Mouse (Mus musculus) stomach, embryonic 14.5 days (tissue): ENCODE data around the gene Asl. TPM values are rescaled to one million over a fixed set of nuclear protein-coding genes. Genes with fewer than 3 reads are reported as not detected.

Source experiments
- ATAC-seq: fragments of 200-750 bp; cut with Nextera tagmentation; 2 replicates; pipeline ENCODE4 v1.8.0; 2017; ENCODE audit warnings: low read depth, moderate TSS enrichment; ENCODE audit not compliant: insufficient number of reproducible peaks, insufficient read depth, low FRiP score
- H3K27ac ChIP-seq: fragments of 300-500 bp; sonication (generic); 2 replicates; pipeline ENCODE4 v1.5.1; 2014; ENCODE audit warnings: mild to moderate bottlenecking, low read length, moderate library complexity, mixed read lengths
- H3K27me3 ChIP-seq: fragments of 300-500 bp; sonication (generic); 2 replicates; pipeline ENCODE4 v1.6.1; 2014; ENCODE audit warnings: low read length, control low read depth, mixed read lengths; ENCODE audit not compliant: control insufficient read depth, insufficient read depth
- H3K36me3 ChIP-seq: fragments of 300-500 bp; sonication (generic); 2 replicates; pipeline ENCODE4 v1.6.1; 2014; ENCODE audit warnings: mild to moderate bottlenecking, control low read depth, low read length, moderate library complexity, mixed read lengths; ENCODE audit not compliant: control insufficient read depth, insufficient read depth
- H3K4me1 ChIP-seq: fragments of 300-500 bp; sonication (generic); 2 replicates; pipeline ENCODE4 v1.6.1; 2014; ENCODE audit warnings: low read length, control low read depth, mixed read lengths; ENCODE audit not compliant: control insufficient read depth, insufficient read depth
- H3K4me2 ChIP-seq: fragments of 300-500 bp; sonication (generic); replicated peaks from 2 replicates; pipeline ENCODE4 v1.6.1; 2014; ENCODE audit warnings: low read depth, low read length, control low read depth
- H3K4me3 ChIP-seq: fragments of 300-500 bp; sonication (generic); 2 replicates; pipeline ENCODE4 v1.5.1; 2014; ENCODE audit warnings: low read depth, low read length, control low read depth
- H3K9ac ChIP-seq: fragments of 300-500 bp; sonication (generic); replicated peaks from 2 replicates; pipeline ENCODE4 v1.6.1; 2014; ENCODE audit warnings: low read depth, mild to moderate bottlenecking, control low read depth, low read length, moderate library complexity, mixed read lengths
- H3K9me3 ChIP-seq: fragments of 300-500 bp; sonication (generic); 2 replicates; pipeline ENCODE4 v1.6.1; 2016; ENCODE audit warnings: low read depth, low read length, control low read depth; ENCODE audit not compliant: control insufficient read depth
- WGBS: fragments of 180-500 bp; shearing (Covaris S2); extraction: QIAGEN DNeasy Blood & Tissue Kit; methylation state at CpG from one replicate; pipeline ENCODE4 v1.1.7; 2014; 5-methylcytosine and 5-hydroxymethylcytosine counted together
- polyA plus RNA-seq: library from polyadenylated mRNA; unstranded; fragments of >200 nt; fragmentation: Nextera tagmentation; extraction: Ambion mirVana; gene quantifications from 2 replicates; pipeline ENCODE4 v1.2.1, GENCODE M21; 2014

Asl gene
- polyA plus RNA-seq, 1 experiment from 2014 or later = 35.1 TPM

DNA sequence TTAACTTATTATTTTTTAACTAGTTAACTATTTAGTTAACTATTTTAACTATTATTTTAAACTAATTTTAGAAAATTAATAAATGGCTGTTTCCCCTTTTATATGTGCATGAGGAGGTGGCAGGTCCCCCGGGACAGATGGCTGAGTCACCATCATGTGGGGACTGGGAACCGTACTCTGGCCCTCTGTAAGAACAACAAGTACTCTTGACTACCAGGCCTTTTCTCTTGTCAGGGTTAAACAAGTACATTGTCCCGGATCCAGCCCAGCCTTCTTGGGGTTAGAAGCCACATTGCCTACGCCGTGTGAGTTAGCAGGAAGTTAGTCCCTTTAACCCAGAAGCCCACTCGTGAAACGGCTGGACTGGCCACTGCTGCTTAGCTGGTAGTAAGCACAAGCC, 34.1 kb downstream of the Asl start:
- Histone ChIP-seq H3K27me3 (no peaks in the 10 kb centered on the region), H3K9me3 (no peaks in the 10 kb centered on the region), H3K4me1 (no peaks in the 10 kb centered on the region), H3K27ac (no peak overlapping the region), H3K36me3 (peaks cover 10% of the 10 kb centered on the region; the same call in 1 of the 2 replicates), H3K9ac (no peak overlapping the region), H3K4me3 (no peak overlapping the region), H3K4me2 (no peak overlapping the region)
- 93% methylated on average over 7 of the region's 7 CpGs for WGBS
- no peak for ATAC-seq

DNA sequence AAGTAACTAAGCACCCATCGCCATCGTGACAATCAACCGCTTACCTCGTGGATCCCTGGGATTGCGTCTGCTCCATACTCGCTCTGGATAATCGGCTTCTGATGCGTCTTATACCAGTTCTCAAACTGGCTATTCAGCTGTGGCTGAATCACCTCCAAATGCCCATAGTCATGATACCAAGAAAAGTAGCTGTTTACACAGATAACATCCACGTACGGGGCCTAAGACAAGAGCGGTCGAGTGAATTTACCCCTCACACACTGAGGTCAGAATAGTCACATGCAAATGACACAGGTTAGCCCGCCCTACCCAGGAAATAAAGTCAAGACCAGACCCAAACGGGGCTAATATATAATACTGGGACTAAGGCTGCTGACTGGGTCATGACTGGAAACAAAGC, 35.7 kb downstream of the Asl start:
- ATAC-seq = no peak
- H3K27ac ChIP-seq = no peak overlapping the region
- H3K9ac ChIP-seq = no peak overlapping the region
- H3K36me3 ChIP-seq = peaks cover 12% of the 10 kb centered on the region
- H3K9me3 ChIP-seq = no peaks in the 10 kb centered on the region
- WGBS = 92% methylated on average over 14 of the region's 14 CpGs
- H3K4me2 ChIP-seq = no peak overlapping the region
- no peaks in the 10 kb centered on the region for H3K4me1 ChIP-seq
- no peak overlapping the region for H3K4me3 ChIP-seq
- H3K27me3 ChIP-seq = no peaks in the 10 kb centered on the region

DNA sequence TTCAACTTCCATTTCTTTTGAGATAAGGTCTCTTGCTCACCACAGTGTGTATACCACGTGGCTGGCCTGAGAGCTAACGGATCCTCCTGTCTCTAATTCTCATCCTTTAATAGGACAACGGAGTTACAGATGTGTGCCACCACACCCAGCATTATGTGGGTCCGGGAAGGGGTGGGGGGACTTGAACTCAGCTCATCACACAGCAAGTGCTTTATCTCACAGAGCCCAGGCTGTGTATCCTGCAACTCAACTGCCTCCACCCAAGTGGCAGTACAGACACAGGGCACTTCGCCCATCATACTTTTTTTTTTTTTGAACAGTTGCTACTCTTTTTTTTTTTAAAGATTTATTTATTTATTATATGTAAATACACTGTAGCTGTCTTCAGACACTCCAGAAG, 37.1 kb downstream of the Asl start:
- peak; percentile 65; the same call in 1 of the 2 replicates for ATAC-seq
- no peak overlapping the region for H3K27ac ChIP-seq
- H3K4me3 ChIP-seq = no peak overlapping the region

DNA sequence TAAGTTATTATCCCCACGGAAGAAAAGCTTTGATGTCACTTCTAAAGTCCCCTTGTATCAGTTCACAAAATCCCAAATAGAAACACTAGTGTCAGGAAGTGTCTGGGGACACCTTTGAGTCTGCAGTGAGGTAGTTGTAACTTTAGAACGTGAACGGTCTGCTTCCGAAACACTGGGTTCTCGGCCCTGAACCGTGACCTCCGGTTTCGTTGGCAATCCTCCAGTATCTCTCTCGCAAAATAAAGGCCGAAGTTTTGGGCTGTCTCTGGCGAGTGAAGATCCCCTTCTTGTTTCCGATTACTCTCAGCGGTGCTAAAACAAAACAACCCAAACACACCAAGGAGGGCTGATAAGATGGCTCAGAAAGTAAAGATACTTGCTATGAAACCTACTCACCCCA, 39.7 kb downstream of the Asl start:
- Histone ChIP-seq H3K4me1 (no peaks in the 10 kb centered on the region), H3K9ac (no peak overlapping the region), H3K9me3 (no peaks in the 10 kb centered on the region), H3K4me3 (no peak overlapping the region), H3K4me2 (no peak overlapping the region), H3K27me3 (no peaks in the 10 kb centered on the region), H3K36me3 (peaks cover 2% of the 10 kb centered on the region), H3K27ac (no peak overlapping the region)
- ATAC-seq = no peak
- 83% methylated on average over 13 of the region's 13 CpGs for WGBS

More for the DNA sequence above, 37.1 kb downstream of the Asl start:
- WGBS = 90% methylated on average over 5 of the region's 5 CpGs
- H3K27me3 ChIP-seq = no peaks in the 10 kb centered on the region
- no peaks in the 10 kb centered on the region for H3K4me1 ChIP-seq
- no peak overlapping the region for H3K9ac ChIP-seq
- peaks cover 5% of the 10 kb centered on the region for H3K36me3 ChIP-seq
- no peak overlapping the region for H3K4me2 ChIP-seq
- H3K9me3 ChIP-seq = no peaks in the 10 kb centered on the region

DNA sequence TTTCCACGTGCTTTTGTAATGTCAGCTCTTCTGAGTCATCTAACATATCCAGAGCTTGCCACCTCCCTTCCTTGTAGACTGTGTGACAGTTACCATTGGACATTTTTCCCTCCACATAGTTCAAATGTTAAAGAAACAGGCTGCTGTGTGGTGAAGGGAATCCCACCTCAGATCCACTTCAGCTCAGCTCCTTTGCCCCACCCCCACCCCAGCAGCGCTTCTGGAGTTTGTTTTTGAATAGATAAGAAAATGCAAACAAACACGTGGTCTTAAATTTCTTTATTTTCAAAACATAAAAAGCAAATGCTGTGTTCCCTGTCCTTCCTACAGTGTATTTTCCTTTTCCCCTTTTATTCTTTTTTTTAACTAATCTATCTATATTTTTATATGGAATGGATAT, 48.8 kb downstream of the Asl start:
- Histone ChIP-seq H3K9ac (no peak overlapping the region), H3K4me1 (no peaks in the 10 kb centered on the region), H3K27me3 (no peaks in the 10 kb centered on the region), H3K4me3 (no peak overlapping the region), H3K36me3 (peaks cover 10% of the 10 kb centered on the region; the same call in 1 of the 2 replicates), H3K27ac (no peak overlapping the region), H3K9me3 (no peaks in the 10 kb centered on the region), H3K4me2 (no peak overlapping the region)
- WGBS = 54% methylated on average over 3 of the region's 3 CpGs
- no peak for ATAC-seq

DNA sequence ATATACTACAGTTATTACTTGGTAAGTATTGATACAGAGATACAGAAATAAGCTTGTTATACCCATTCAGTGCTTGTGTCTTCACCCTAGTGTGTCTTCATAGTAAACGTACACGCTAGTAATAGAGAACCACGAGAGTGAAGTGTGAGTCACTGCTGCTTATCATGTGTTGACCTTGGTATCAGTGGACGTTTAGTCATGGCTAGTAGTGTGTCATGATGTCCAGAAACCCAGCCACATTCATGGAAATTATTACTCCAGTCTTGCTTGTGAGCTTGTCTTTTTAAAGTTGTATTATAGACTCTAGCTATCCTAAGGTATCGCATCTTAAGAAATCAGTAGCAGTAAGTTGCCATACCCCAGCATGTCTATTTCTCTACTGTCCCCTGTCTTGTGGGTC, 50.4 kb downstream of the Asl start:
- H3K27ac ChIP-seq = no peak overlapping the region
- peaks cover 8% of the 10 kb centered on the region; the same call in 1 of the 2 replicates for H3K36me3 ChIP-seq
- H3K4me1 ChIP-seq = no peaks in the 10 kb centered on the region
- no peak overlapping the region for H3K9ac ChIP-seq
- H3K4me2 ChIP-seq = no peak overlapping the region
- no peak for ATAC-seq
- no peak overlapping the region for H3K4me3 ChIP-seq
- H3K27me3 ChIP-seq = no peaks in the 10 kb centered on the region
- H3K9me3 ChIP-seq = no peaks in the 10 kb centered on the region
- WGBS = 84% methylated on average over 5 of the region's 5 CpGs

DNA sequence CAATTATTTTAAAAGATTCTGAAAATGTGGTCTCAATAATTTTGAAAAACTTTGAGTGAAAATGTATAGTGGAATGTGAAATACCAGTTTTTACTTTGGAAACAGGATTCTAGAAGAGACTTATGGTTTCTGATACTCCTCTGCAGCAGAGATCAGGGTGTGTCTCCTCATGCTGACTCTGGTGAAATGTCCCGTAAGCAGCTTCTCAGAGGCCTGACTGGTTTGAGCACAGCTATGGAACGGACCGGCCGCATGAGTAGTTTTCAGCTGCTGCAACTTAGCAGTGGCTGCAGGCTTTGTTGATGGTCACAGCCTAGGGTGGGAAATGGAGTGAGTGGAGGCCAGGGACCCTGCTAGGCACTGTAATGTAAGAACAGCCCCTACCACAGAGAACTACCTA, 51.3 kb downstream of the Asl start:
- WGBS = 82% methylated on average over 4 of the region's 4 CpGs
- H3K36me3 ChIP-seq = no peaks in the 10 kb centered on the region
- no peaks in the 10 kb centered on the region for H3K4me1 ChIP-seq
- ATAC-seq = no peak
- no peak overlapping the region for H3K4me2 ChIP-seq
- no peaks in the 10 kb centered on the region for H3K27me3 ChIP-seq
- no peak overlapping the region for H3K9ac ChIP-seq
- no peak overlapping the region for H3K27ac ChIP-seq
- H3K9me3 ChIP-seq = no peaks in the 10 kb centered on the region
- no peak overlapping the region for H3K4me3 ChIP-seq

DNA sequence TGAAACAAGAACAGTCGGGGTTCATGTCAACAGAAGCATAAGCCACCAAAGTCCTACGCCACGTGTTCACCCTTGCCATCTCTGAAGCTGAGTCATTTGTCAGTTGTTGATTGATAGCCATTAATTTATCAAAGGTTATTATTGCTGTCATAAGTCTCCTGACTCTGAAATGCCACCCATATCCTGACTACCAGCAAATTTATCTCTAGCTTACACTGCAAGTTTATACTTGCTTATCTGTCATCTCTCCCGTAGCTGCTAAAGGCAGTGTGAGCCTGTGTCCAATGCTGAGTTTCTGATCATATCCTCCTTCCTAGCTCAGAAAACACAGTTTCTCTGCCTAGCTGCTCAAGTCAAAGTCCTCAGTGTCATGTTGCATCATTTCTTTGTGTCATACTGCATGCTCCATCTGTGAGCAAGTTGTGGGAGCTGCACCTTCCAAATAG, 54.2 kb downstream of the Asl start:
- H3K27ac ChIP-seq = no peak overlapping the region
- no peak overlapping the region for H3K4me3 ChIP-seq
- H3K36me3 ChIP-seq = no peaks in the 10 kb centered on the region
- H3K27me3 ChIP-seq = no peaks in the 10 kb centered on the region
- whole genome bisulfite sequencing = 57% methylated on average over 4 of the region's 4 CpGs
- H3K4me1 ChIP-seq = no peaks in the 10 kb centered on the region
- peak; percentile 23; the same call in 1 of the 2 replicates for ATAC-seq
- H3K4me2 ChIP-seq = no peak overlapping the region
- H3K9ac ChIP-seq = no peak overlapping the region
- no peaks in the 10 kb centered on the region for H3K9me3 ChIP-seq

DNA sequence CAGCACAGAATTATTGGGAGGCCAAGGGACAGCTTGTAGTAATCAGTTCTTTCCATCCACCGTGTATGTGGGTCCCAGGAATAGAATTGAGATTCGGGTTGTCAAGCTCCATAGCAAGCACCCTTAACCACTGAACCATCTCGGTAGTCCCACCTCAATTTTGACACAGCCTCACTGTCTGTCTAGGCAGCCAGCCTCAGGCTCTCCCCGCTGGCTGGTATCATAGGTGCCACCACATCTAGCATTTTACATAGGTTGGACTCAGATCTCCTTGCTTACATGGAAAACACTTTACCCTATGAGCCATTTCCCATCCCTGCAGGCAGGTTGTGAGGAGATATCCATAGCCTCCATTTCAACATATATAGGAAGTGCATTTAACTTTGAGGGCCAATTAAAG, 54.7 kb downstream of the Asl start:
- Histone ChIP-seq H3K27ac (no peak overlapping the region), H3K4me1 (no peaks in the 10 kb centered on the region), H3K9ac (no peak overlapping the region), H3K27me3 (no peaks in the 10 kb centered on the region), H3K36me3 (no peaks in the 10 kb centered on the region), H3K9me3 (no peaks in the 10 kb centered on the region), H3K4me3 (no peak overlapping the region), H3K4me2 (no peak overlapping the region)
- ATAC-seq = no peak
- 95% methylated on average over 4 of the region's 4 CpGs for WGBS
